Mouse (Mus musculus) Patski (cell line): ENCODE data around the gene Psmc2. TPM values are rescaled to one million over a fixed set of nuclear protein-coding genes. Genes with fewer than 3 reads are reported as not detected.

Experiments
- ATAC-seq: fragments of 100-300 bp; one replicate; pipeline ENCODE4 v1.8.0; 2021
- CTCF ChIA-PET: fragments of 350-600 bp; sonication (Branson Sonifier 250); formaldehyde crosslinking; loops from one replicate; lab custom pipeline; 2022; ENCODE audit warnings: inconsistent platforms; lab: Charles Lee
- POLR2A ChIA-PET: fragments of 350-600 bp; sonication (Branson Sonifier 250); formaldehyde crosslinking; loops from one replicate; lab custom pipeline; 2022; ENCODE audit warnings: antibody characterized with exemption, inconsistent platforms; lab: Charles Lee
- DNase-seq: peaks from one replicate; pipeline ENCODE4 v3.0.0-alpha.2; 2011; ENCODE audit warnings: low read depth, low spot score
- H3K27me3 ChIP-seq: fragments of 371-371 bp; one replicate; pipeline ENCODE4 v1.5.1; 2021
- CTCF ChIP-seq: fragments of 100-300 bp; IDR thresholded peaks from one replicate; pipeline ENCODE4 v1.5.1; 2021
- in situ Hi-C: fragments of 300-500 bp; cut with MboI; formaldehyde crosslinking; loops from 3 replicates; pipeline ENCODE4 v1.11.1; 2018; ENCODE audit warnings: low pct_unique_long_range_greater_than_20kb, mixed read lengths
- polyA plus RNA-seq: library from polyadenylated mRNA; unstranded; gene quantifications from one replicate; pipeline ENCODE4 v1.2.3, GENCODE M21; 2021

Gene Psmc2
- polyA plus RNA-seq, 1 experiment from 2014 or later, result 173 TPM

DNA sequence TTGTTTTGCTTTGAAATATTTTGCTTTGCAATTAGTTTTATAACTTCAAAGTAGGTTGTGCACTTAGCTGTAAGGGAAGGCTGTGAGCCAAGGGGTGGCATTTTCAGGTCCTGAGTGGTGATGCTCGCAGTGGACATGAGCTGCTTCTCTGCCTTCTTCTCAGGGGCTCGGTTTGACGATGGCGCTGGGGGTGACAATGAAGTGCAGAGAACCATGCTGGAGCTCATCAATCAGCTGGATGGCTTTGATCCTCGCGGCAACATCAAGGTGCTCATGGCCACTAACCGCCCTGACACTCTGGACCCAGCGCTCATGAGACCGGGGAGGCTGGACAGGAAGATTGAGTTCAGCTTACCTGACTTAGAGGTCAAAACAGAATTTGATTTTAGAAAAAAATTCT is 17.8 kb downstream of the Psmc2 start:
- no peak for TF ChIP-seq CTCF
- DNase-seq (no peak), ATAC-seq (no peak)
- H3K27me3 ChIP-seq, result no peaks in the 10 kb centered on the region
- in situ Hi-C loops, result no loop called here
- ChIA-PET POLR2A (no interaction called here), CTCF (no interaction called here)

DNA sequence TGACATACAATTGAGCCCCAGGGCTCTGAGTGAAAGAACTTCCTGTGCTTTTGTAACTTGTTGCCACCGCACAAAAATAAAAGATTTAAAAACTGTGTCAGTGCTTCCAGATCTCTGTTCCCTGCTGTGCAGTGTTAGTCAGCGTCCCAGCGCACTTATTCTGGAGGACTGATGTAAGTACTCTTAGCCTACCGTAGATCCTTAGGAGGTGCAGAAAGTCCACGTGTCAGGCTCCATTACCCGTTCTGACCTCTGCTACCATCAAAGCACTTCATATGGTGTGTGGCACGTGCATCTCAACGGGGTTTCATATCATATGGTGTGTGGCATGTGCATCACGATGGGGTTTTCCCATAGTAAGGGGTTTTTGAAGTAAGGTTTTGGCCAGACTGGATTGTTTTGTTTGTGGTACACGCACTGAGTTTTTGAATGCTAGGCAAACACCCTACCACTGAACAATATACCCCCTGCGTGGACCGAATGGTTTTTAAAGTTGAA is 18.7 kb downstream of the Psmc2 start:
- no peak for TF ChIP-seq CTCF
- no peak for DNase-seq
- ATAC-seq, result no peak
- ChIA-PET POLR2A (no interaction called here), CTCF (interaction anchor here (1.7 kb wide), 1 partner anchor 9 kb away, joined by 5 read pairs; no protein-coding TSS in a partner anchor)
- no peaks in the 10 kb centered on the region for H3K27me3 ChIP-seq
- in situ Hi-C loops, result no loop called here

DNA sequence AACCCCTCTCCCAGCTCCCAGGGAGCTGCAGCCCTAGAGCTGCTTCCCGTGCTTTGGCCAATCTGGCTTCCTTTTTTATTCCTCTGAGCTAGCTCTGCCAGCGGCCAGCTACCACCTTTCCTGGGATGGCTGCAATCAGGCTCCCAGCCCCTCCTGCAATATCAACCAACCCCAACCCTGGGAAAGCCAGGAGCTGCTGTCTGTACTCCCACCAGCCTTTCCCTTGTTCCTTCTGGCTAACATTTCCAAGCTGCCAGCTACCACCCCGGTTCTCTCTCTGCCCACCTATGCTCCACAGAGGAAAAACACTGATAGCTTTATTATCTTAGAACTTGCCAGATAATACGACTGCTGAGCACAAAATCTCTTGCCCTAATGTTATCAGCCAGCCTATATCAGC is 19.8 kb downstream of the Psmc2 start:
- H3K27me3 ChIP-seq, result no peaks in the 10 kb centered on the region
- POLR2A ChIA-PET, result interaction anchor here (0.6 to 0.9 kb wide), 2 partner anchors 19 to 30 kb away, joined by 3 read pairs; partner anchors contain the start of genes Dnajc2 and Psmc2
- DNase-seq (no peak), ATAC-seq (no peak)
- CTCF ChIA-PET, result interaction anchor here (1.0 to 1.7 kb wide), 3 partner anchors 9 to 10 kb away, joined by 3 to 5 read pairs (median 4); no protein-coding TSS in a partner anchor
- in situ Hi-C loops, result no loop called here
- TF ChIP-seq CTCF, result no peak

DNA sequence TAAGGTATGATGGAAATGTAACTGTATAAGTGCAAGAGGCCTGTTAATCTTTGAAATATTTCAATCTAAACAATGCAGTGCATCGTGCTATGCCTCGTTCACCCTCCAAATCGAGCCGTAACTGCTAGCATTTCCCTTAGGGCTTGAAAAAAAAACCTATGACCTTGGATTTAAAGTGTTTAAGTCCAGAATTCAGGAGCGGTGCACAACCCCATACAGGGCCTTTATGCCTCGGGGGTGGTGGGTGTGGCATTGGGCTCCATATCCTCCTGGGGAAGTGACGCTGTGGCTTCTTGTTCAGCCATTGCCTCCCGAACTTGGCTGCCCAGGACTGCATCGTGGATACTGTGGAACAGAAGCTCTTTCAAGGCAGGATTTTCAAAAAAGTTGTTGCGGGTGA is 25.8 kb downstream of the Psmc2 start:
- ChIA-PET CTCF (no interaction called here), POLR2A (no interaction called here)
- DNase-seq (no peak), ATAC-seq (no peak)
- in situ Hi-C loops, result no loop called here
- H3K27me3 ChIP-seq, result no peaks in the 10 kb centered on the region
- no peak for TF ChIP-seq CTCF

DNA sequence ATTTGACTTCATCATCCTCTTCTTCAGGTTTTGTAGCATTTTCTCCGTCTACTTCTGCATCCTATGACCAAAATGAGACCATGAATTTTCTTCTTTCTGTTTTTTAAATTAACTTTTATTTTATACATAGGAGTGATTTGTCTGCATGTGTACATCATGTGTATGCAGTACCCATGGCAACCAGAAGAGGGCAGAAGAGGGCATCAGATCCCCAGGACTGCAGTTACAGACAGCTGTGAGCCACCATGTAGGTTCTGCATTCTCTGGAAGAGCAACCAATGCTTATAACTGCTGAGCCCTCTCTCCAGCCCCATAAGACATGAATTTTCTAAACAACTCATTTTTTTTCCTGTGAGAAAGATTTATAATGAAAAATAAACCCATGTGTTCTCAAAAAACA is 28.9 kb downstream of the Psmc2 start:
- POLR2A ChIA-PET, result no interaction called here
- DNase-seq (no peak), ATAC-seq (no peak)
- H3K27me3 ChIP-seq, result peaks cover 6% of the 10 kb centered on the region
- TF ChIP-seq CTCF, result peak; percentile 62
- in situ Hi-C loops, result no loop called here
- CTCF ChIA-PET, result interaction anchor here (2.1 kb wide), 1 partner anchor 8 kb away, joined by 4 read pairs; no protein-coding TSS in a partner anchor

DNA sequence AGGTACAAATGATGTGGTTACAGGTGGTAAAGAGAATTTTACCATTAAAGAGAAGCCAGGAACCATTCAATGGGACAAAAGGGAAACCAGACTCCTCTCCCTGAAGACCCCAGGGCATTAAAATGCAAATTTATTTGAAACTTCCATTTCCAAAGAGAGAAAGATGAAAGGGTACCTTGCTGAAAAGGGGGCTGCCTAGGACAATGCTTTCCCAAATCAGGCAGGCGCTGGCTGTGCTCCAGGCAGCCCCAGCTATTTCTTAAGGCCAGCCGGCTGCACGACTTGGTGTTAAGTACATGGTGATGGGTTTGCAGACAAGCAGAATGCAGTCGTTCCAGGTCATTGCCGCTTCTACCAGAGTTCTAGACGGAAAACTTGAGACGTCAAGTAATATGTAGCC is 41.3 kb downstream of the Psmc2 start:
- ChIA-PET POLR2A (interaction anchor here (0.8 kb wide), 1 partner anchor 22 kb away, joined by 3 read pairs; no protein-coding TSS in a partner anchor), CTCF (interaction anchor here (0.9 kb wide), 1 partner anchor 9 kb away, joined by 3 read pairs; no protein-coding TSS in a partner anchor)
- H3K27me3 ChIP-seq, result peaks cover 14% of the 10 kb centered on the region
- ATAC-seq (no peak), DNase-seq (no peak)
- in situ Hi-C loops, result loop anchor here (25.0 kb wide), 1 partner anchor 686 kb away; no protein-coding TSS in a partner anchor
- no peak for TF ChIP-seq CTCF

DNA sequence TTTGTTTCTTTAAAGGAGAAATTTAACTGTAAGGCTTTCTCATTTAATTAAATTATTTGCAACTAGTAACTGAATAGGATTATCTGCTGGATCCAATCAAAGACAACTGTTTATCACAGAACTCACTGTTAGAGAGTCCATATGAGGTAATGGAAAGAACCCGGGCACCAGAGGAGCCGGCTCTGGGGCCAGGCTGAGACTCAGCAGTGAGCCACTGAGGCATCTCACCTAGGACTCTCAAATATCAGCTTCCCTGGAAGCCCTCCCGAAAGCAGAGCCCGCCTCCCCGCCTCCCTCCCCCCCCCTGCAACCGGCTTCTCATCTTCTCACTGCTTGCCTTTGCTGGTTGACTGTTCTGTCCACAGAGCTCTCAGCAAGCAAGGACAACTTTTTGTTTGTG is 42.6 kb downstream of the Psmc2 start:
- no peak for TF ChIP-seq CTCF
- POLR2A ChIA-PET, result interaction anchor here (0.6 kb wide), 1 partner anchor 12 kb away, joined by 4 read pairs; no protein-coding TSS in a partner anchor
- in situ Hi-C loops, result loop anchor here (25.0 kb wide), 1 partner anchor 685 kb away; no protein-coding TSS in a partner anchor
- ATAC-seq (no peak), DNase-seq (no peak)
- CTCF ChIA-PET, result interaction anchor here (0.7 kb wide), 1 partner anchor 10 kb away, joined by 3 read pairs; no protein-coding TSS in a partner anchor
- peaks cover 24% of the 10 kb centered on the region for H3K27me3 ChIP-seq

DNA sequence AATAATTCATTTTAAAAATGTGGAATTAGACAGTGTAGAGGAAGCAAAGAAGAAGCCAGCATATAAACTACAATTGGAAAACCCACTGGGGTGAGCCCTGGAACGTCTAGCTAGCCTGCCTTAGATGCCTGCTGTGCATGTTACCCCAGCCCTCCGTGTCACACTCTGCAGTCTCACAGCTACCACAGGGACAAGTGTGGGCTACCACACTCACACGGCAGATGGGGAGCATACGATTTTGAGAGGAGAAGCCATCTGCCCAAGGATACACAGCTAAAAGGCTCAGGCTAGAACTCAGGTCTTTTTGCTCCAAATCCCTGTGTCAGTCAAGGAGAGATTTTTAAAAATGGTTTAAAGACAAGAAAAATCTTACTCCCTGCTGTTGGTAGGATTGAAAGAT is 43.8 kb downstream of the Psmc2 start:
- in situ Hi-C loops, result loop anchor here (25.0 kb wide), 1 partner anchor 683 kb away; no protein-coding TSS in a partner anchor
- H3K27me3 ChIP-seq, result peaks cover 30% of the 10 kb centered on the region
- ChIA-PET POLR2A (no interaction called here), CTCF (interaction anchor here (1.2 kb wide), 1 partner anchor 16 kb away, joined by 3 read pairs; no protein-coding TSS in a partner anchor)
- no peak for DNase-seq
- TF ChIP-seq CTCF, result no peak
- no peak for ATAC-seq

DNA sequence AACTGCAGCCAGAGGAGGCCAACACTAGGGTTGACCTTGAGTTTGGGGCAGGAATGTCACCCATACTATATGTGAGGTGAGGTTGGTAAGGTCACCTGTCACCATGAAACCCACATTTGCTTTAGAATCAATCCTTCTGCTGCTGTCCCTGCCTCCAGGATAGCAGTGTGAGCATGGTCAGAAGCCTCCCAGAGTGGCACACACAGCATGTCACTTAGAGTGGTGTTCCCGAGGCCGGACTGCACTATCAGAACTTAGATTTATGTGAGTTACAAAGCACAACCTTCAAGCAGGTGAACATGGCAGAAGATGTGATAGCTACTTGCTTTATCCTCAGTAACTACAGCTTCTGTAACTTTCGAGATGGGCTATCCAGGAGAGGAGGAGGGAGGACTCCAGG is 46.7 kb downstream of the Psmc2 start:
- no peak for TF ChIP-seq CTCF
- DNase-seq, result no peak
- ChIA-PET POLR2A (no interaction called here), CTCF (interaction anchor here (1.1 kb wide), 2 partner anchors 10 to 15 kb away, joined by 3 read pairs; no protein-coding TSS in a partner anchor)
- ATAC-seq, result no peak
- in situ Hi-C loops, result loop anchor here (25.0 kb wide), 1 partner anchor 681 kb away; no protein-coding TSS in a partner anchor
- H3K27me3 ChIP-seq, result peaks cover 35% of the 10 kb centered on the region

DNA sequence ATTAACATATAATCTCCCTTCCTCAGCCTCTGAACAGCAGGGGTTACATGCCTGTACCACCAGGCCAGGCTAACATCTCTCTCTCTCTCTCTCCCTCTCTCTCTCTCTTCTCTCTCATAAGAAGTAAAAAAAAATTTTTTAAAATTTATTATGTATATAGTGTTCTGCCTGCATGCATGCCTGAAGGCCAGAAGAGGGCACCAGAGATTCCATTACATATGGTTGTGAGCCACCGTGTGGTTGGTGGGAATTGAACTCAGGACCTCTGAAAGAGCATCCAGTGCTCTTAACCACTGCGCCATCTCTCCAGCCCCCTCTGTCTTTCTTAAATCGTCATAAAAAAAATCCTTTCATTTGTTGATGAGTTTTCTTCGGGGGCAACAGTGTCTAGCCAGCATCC is 59.6 kb downstream of the Psmc2 start:
- in situ Hi-C loops, result loop anchor here (25.0 kb wide), 1 partner anchor 668 kb away; no protein-coding TSS in a partner anchor
- peak; percentile 57 for TF ChIP-seq CTCF
- CTCF ChIA-PET, result no interaction called here
- no peak for ATAC-seq
- POLR2A ChIA-PET, result no interaction called here
- no peak for DNase-seq
- peaks cover 7% of the 10 kb centered on the region for H3K27me3 ChIP-seq
